Mouse (Mus musculus): ENCODE measurements around the gene Lmo4.

DNA sequence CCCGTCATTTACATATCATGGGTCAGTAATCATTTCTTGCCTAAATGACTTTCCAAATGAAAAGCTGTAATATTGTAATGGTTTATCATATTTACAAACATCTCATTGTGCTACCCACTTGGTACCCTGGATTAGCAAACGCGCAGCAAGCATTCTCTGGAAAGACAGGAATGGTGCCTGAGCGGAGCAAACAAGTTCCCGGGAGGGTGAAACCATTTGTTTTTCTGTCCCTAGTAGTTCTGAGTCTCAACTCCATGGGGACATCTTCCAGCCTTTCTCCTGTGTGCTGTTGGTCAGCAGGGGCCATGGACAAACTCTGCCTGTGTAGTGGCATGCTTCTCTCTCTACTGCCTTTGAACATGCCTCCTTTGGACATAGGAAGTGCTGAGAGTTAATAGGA lies 64.2 kb downstream of the Lmo4 start:
- no peak for TF ChIP-seq CTCF (IDR thresholded peaks at IDR 0.05; ENCODE audit: insufficient read depth, low read depth, low read length)
- TF ChIP-seq POLR2A (IDR thresholded peaks at IDR 0.05; ENCODE audit: insufficient read depth, low read depth, low read length), result no peak
